Mouse (Mus musculus): ENCODE data around the gene 1700034J05Rik. TPM values are rescaled to one million over a fixed set of nuclear protein-coding genes. Genes with fewer than 3 reads are reported as not detected.

1700034J05Rik gene
- polyA plus RNA-seq, 1 experiment from 2014 or later, result not detected

Other genes starting within 250 kb of the 1700034J05Rik start
- gene Stk38l, start 229.4 kb downstream of the 1700034J05Rik start, polyA plus RNA-seq (2015; fragmentation: Nextera tagmentation; extraction: Ambion mirVana), result 15.1 and 16.0 TPM in 2 replicates
- 1.8 and 2.5 TPM in 2 replicates for gene Arntl2, start 158.4 kb downstream of the 1700034J05Rik start, polyA plus RNA-seq (2015; fragmentation: Nextera tagmentation; extraction: Ambion mirVana)
- not detected in 2 replicates for gene Smco2, start 104.3 kb downstream of the 1700034J05Rik start, polyA plus RNA-seq (2015; fragmentation: Nextera tagmentation; extraction: Ambion mirVana)
- gene Ppfibp1, start 65.9 kb downstream of the 1700034J05Rik start, polyA plus RNA-seq (2015; fragmentation: Nextera tagmentation; extraction: Ambion mirVana), result 15.2 and 17.7 TPM in 2 replicates
- gene Rep15, start 78.2 kb upstream of the 1700034J05Rik start, polyA plus RNA-seq (2015; fragmentation: Nextera tagmentation; extraction: Ambion mirVana), result 0.33 and 0.59 TPM in 2 replicates
- 73.2 and 80.5 TPM in 2 replicates for gene Mrps35, start 88.3 kb upstream of the 1700034J05Rik start, polyA plus RNA-seq (2015; fragmentation: Nextera tagmentation; extraction: Ambion mirVana)
- 0.26 and 0.40 TPM in 2 replicates for gene Mansc4, start 132.6 kb upstream of the 1700034J05Rik start, polyA plus RNA-seq (2015; fragmentation: Nextera tagmentation; extraction: Ambion mirVana)
- gene Klhl42, start 137.0 kb upstream of the 1700034J05Rik start, polyA plus RNA-seq (2015; fragmentation: Nextera tagmentation; extraction: Ambion mirVana), result 5.6 and 7.6 TPM in 2 replicates

Data from neural tube, embryonic 13.5 days (tissue).